Mouse (Mus musculus) heart, embryonic 16.5 days (tissue): ENCODE data around the gene Stum. TPM values are rescaled to one million over a fixed set of nuclear protein-coding genes. Genes with fewer than 3 reads are reported as not detected.

Source experiments
- ATAC-seq: fragments of 200-750 bp; cut with Nextera tagmentation; replicated peaks from 2 replicates; pipeline ENCODE4 v1.8.0; 2017; ENCODE audit warnings: moderate number of reproducible peaks; ENCODE audit not compliant: insufficient read depth, low FRiP score; ENCODE audit errors: extremely low read depth
- H3K27ac ChIP-seq: fragments of 300-500 bp; sonication (generic); 2 replicates; pipeline ENCODE4 v1.5.1; 2014; ENCODE audit warnings: mild to moderate bottlenecking, low read length, control low read depth, moderate library complexity
- H3K27me3 ChIP-seq: fragments of 300-500 bp; sonication (generic); 2 replicates; pipeline ENCODE4 v1.6.1; 2014; ENCODE audit warnings: low read length, mixed read lengths; ENCODE audit not compliant: control insufficient read depth, insufficient read depth
- H3K36me3 ChIP-seq: fragments of 300-500 bp; sonication (generic); 2 replicates; pipeline ENCODE4 v1.6.1; 2014; ENCODE audit not compliant: control insufficient read depth, insufficient read depth
- H3K4me1 ChIP-seq: fragments of 300-500 bp; sonication (generic); 2 replicates; pipeline ENCODE4 v1.6.1; 2014; ENCODE audit warnings: low read length, mixed read lengths; ENCODE audit not compliant: control insufficient read depth, insufficient read depth
- H3K4me2 ChIP-seq: fragments of 300-500 bp; sonication (generic); 2 replicates; pipeline ENCODE4 v1.6.1; 2014; ENCODE audit warnings: low read depth, mild to moderate bottlenecking, control low read depth, low read length
- H3K4me3 ChIP-seq: fragments of 300-500 bp; sonication (generic); 2 replicates; pipeline ENCODE4 v1.5.1; 2014; ENCODE audit warnings: mild to moderate bottlenecking, control low read depth, low read length
- H3K9ac ChIP-seq: fragments of 300-500 bp; sonication (generic); 2 replicates; pipeline ENCODE4 v1.6.1; 2014; ENCODE audit warnings: low read length, control low read depth
- H3K9me3 ChIP-seq: fragments of 300-500 bp; sonication (generic); replicated peaks from 2 replicates; pipeline ENCODE4 v1.6.1; 2016; ENCODE audit warnings: low read length; ENCODE audit not compliant: control insufficient read depth
- WGBS: fragments of 180-500 bp; shearing (Covaris S2); extraction: QIAGEN DNeasy Blood & Tissue Kit; methylation state at CpG from one replicate; pipeline ENCODE4 v1.1.7; 2014; 5-methylcytosine and 5-hydroxymethylcytosine counted together
- polyA plus RNA-seq: library from polyadenylated mRNA; unstranded; fragments of >200 nt; fragmentation: Nextera tagmentation; extraction: Ambion mirVana; gene quantifications from 2 replicates; pipeline ENCODE4 v1.2.1, GENCODE M21; 2015

Stum gene
- polyA plus RNA-seq, 1 experiment from 2014 or later = 1.00 TPM

GRCm38 (mm10) chr1:180458680-180459079 lies 24.6 kb downstream of the Stum start:
- Histone ChIP-seq H3K9ac (no peak overlapping the region), H3K27me3 (no peaks in the 10 kb centered on the region), H3K4me2 (no peak overlapping the region), H3K9me3 (no peaks in the 10 kb centered on the region), H3K4me3 (no peak overlapping the region), H3K36me3 (no peaks in the 10 kb centered on the region), H3K27ac (no peak overlapping the region), H3K4me1 (peaks cover 13% of the 10 kb centered on the region)
- ATAC-seq = no peak
- WGBS = 26% methylated on average over 3 of the region's 3 CpGs

GRCm38 (mm10) chr1:180458274-180458673 lies 25.0 kb downstream of the Stum start:
- H3K4me2 ChIP-seq = no peak overlapping the region
- no peak overlapping the region for H3K4me3 ChIP-seq
- no peak for ATAC-seq
- H3K27ac ChIP-seq = no peak overlapping the region
- H3K9me3 ChIP-seq = no peaks in the 10 kb centered on the region
- H3K4me1 ChIP-seq = peaks cover 13% of the 10 kb centered on the region
- H3K9ac ChIP-seq = no peak overlapping the region
- 52% methylated on average over 6 of the region's 6 CpGs for WGBS
- no peaks in the 10 kb centered on the region for H3K36me3 ChIP-seq
- no peaks in the 10 kb centered on the region for H3K27me3 ChIP-seq

GRCm38 (mm10) chr1:180449641-180450040 lies 33.7 kb downstream of the Stum start:
- H3K9ac ChIP-seq = no peak overlapping the region
- peaks cover 5% of the 10 kb centered on the region for H3K27me3 ChIP-seq
- no peaks in the 10 kb centered on the region for H3K4me1 ChIP-seq
- 64% methylated on average over 2 of the region's 2 CpGs for WGBS
- H3K27ac ChIP-seq = no peak overlapping the region
- no peak overlapping the region for H3K4me3 ChIP-seq
- no peak for ATAC-seq
- no peak overlapping the region for H3K4me2 ChIP-seq
- H3K9me3 ChIP-seq = 0 out of 2 replicates have a peak, but pooled peaks cover 5% of the 10 kb centered on the region
- H3K36me3 ChIP-seq = no peaks in the 10 kb centered on the region

- peaks cover 23% of the 10 kb centered on the region for H3K27me3 ChIP-seq
- WGBS = 58% methylated on average over 3 of the region's 3 CpGs
- no peaks in the 10 kb centered on the region for H3K9me3 ChIP-seq
- H3K4me3 ChIP-seq = no peak overlapping the region
- H3K27ac ChIP-seq = no peak overlapping the region
- H3K9ac ChIP-seq = no peak overlapping the region
- H3K4me1 ChIP-seq = no peaks in the 10 kb centered on the region
- H3K36me3 ChIP-seq = no peaks in the 10 kb centered on the region
- H3K4me2 ChIP-seq = no peak overlapping the region
- no peak for ATAC-seq
Observed at GRCm38 (mm10) chr1:180444411-180444810, 38.9 kb downstream of the Stum start.

- Histone ChIP-seq H3K27ac (no peak overlapping the region), H3K4me2 (no peak overlapping the region), H3K36me3 (no peaks in the 10 kb centered on the region), H3K9me3 (no peaks in the 10 kb centered on the region), H3K4me1 (no peaks in the 10 kb centered on the region), H3K4me3 (no peak overlapping the region), H3K9ac (no peak overlapping the region), H3K27me3 (peaks cover 30% of the 10 kb centered on the region)
- no peak for ATAC-seq
- 64% methylated on average over 4 of the region's 4 CpGs for WGBS
Observed at GRCm38 (mm10) chr1:180439496-180439895, 43.8 kb downstream of the Stum start.

GRCm38 (mm10) chr1:180434925-180435324 lies 48.4 kb downstream of the Stum start:
- Histone ChIP-seq H3K27me3 (peaks cover 20% of the 10 kb centered on the region), H3K9me3 (no peaks in the 10 kb centered on the region), H3K36me3 (no peaks in the 10 kb centered on the region), H3K4me2 (no peak overlapping the region), H3K27ac (no peak overlapping the region), H3K4me1 (0 out of 2 replicates have a peak, but pooled peaks cover 4% of the 10 kb centered on the region), H3K4me3 (no peak overlapping the region), H3K9ac (no peak overlapping the region)
- WGBS = 11% methylated on average over 9 of the region's 9 CpGs
- no peak for ATAC-seq

GRCm38 (mm10) chr1:180433796-180434566 lies 49.3 kb downstream of the Stum start:
- 0 out of 2 replicates have a peak, but pooled peaks cover 4% of the 10 kb centered on the region for H3K4me1 ChIP-seq
- no peak overlapping the region for H3K4me3 ChIP-seq
- no peak overlapping the region for H3K4me2 ChIP-seq
- H3K36me3 ChIP-seq = no peaks in the 10 kb centered on the region
- WGBS = 18% methylated on average over 7 of the region's 7 CpGs
- H3K9ac ChIP-seq = no peak overlapping the region
- peaks cover 20% of the 10 kb centered on the region for H3K27me3 ChIP-seq
- H3K27ac ChIP-seq = no peak overlapping the region
- H3K9me3 ChIP-seq = no peaks in the 10 kb centered on the region
- peak; percentile 68; the same call in 1 of the 2 replicates for ATAC-seq

GRCm38 (mm10) chr1:180433098-180433538 lies 50.2 kb downstream of the Stum start:
- H3K4me2 ChIP-seq = peak overlapping the region; percentile 40
- H3K4me1 ChIP-seq = peaks cover 11% of the 10 kb centered on the region
- no peaks in the 10 kb centered on the region for H3K9me3 ChIP-seq
- no peaks in the 10 kb centered on the region for H3K36me3 ChIP-seq
- H3K27ac ChIP-seq = no peak overlapping the region
- 4% methylated on average over 16 of the region's 16 CpGs for WGBS
- 0 out of 2 replicates have a peak overlapping the region, but pooled peaks have one; percentile 3 for H3K9ac ChIP-seq
- H3K4me3 ChIP-seq = no peak overlapping the region
- no peak; the same call in 1 of the 2 replicates for ATAC-seq
- peaks cover 20% of the 10 kb centered on the region for H3K27me3 ChIP-seq

- Histone ChIP-seq H3K27ac (no peak overlapping the region), H3K36me3 (no peaks in the 10 kb centered on the region), H3K4me1 (peaks cover 15% of the 10 kb centered on the region), H3K4me2 (no peak overlapping the region), H3K9me3 (no peaks in the 10 kb centered on the region), H3K27me3 (peaks cover 20% of the 10 kb centered on the region), H3K9ac (no peak overlapping the region), H3K4me3 (no peak overlapping the region)
- WGBS = 53% methylated on average over 12 of the region's 12 CpGs
- ATAC-seq = no peak
Observed at GRCm38 (mm10) chr1:180431833-180432232, 51.5 kb downstream of the Stum start.
